Mouse (Mus musculus) brain, embryonic 14.5 days (tissue): ENCODE data around the gene Fbxo7.

ENCODE experiments used
- CTCF ChIP-seq: fragments of 200-500 bp; IDR thresholded peaks from 2 replicates; pipeline ENCODE4 v1.5.1; 2012; ENCODE audit warnings: inconsistent platforms, mild to moderate bottlenecking, moderate library complexity, borderline replicate concordance; ENCODE audit not compliant: insufficient read depth, insufficient read length; ENCODE audit errors: extremely low read depth
- POLR2A ChIP-seq: fragments of 200-500 bp; IDR thresholded peaks from 2 replicates; pipeline ENCODE4 v1.6.1; 2012; ENCODE audit warnings: mild to moderate bottlenecking, inconsistent platforms, borderline replicate concordance; ENCODE audit not compliant: poor library complexity, insufficient read depth, insufficient read length, severe bottlenecking; ENCODE audit errors: extremely low read depth

- TF ChIP-seq CTCF (no peak), POLR2A (no peak)
These were observed 394 bp upstream of the Fbxo7 start for GRCm38 (mm10) chr10:86021408-86021748.
